Mouse (Mus musculus) cortical plate, adult 2 months (tissue): ENCODE data around the gene Myh10. TPM values are rescaled to one million over a fixed set of nuclear protein-coding genes. Genes with fewer than 3 reads are reported as not detected.

Source experiments
- H3K27ac ChIP-seq: fragments of 200-500 bp; 2 replicates; pipeline ENCODE4 v1.5.1; 2012; ENCODE audit warnings: low read length, control low read depth, inconsistent platforms; ENCODE audit not compliant: insufficient read depth
- H3K4me1 ChIP-seq: fragments of 200-500 bp; 2 replicates; pipeline ENCODE4 v1.6.1; 2011; ENCODE audit warnings: low read length; ENCODE audit not compliant: control insufficient read depth, insufficient read depth
- H3K4me3 ChIP-seq: fragments of 200-500 bp; 2 replicates; pipeline ENCODE4 v1.5.1; 2011; ENCODE audit warnings: mild to moderate bottlenecking, low read length, control low read depth; ENCODE audit not compliant: insufficient read depth
- CTCF ChIP-seq: fragments of 200-500 bp; IDR thresholded peaks from 2 replicates; pipeline ENCODE4 v1.5.1; 2011; ENCODE audit warnings: mild to moderate bottlenecking, control low read depth, low read length; ENCODE audit not compliant: insufficient read depth; ENCODE audit errors: extremely low read depth
- POLR2A ChIP-seq: fragments of 200-500 bp; IDR thresholded peaks from 2 replicates; pipeline ENCODE4 v1.6.1; 2011; ENCODE audit warnings: mild to moderate bottlenecking, low read length, control low read depth; ENCODE audit not compliant: insufficient read depth; ENCODE audit errors: extremely low read depth
- polyA plus RNA-seq: library from polyadenylated mRNA; depleted of rRNA; stranded (reverse); fragments of >200 nt; gene quantifications from 2 replicates; pipeline ENCODE4 v1.2.3, GENCODE M21; 2012

The Myh10 gene
- polyA plus RNA-seq, 1 experiment, result 140 TPM

GRCm38 (mm10) chr11:68744150-68744549 lies 52.8 kb downstream of the Myh10 start:
- TF ChIP-seq POLR2A, result no peak
- no peak for TF ChIP-seq CTCF
- Histone ChIP-seq H3K4me1 (peaks cover 16% of the 10 kb centered on the region), H3K4me3 (no peak overlapping the region), H3K27ac (no peak overlapping the region)

DNA sequence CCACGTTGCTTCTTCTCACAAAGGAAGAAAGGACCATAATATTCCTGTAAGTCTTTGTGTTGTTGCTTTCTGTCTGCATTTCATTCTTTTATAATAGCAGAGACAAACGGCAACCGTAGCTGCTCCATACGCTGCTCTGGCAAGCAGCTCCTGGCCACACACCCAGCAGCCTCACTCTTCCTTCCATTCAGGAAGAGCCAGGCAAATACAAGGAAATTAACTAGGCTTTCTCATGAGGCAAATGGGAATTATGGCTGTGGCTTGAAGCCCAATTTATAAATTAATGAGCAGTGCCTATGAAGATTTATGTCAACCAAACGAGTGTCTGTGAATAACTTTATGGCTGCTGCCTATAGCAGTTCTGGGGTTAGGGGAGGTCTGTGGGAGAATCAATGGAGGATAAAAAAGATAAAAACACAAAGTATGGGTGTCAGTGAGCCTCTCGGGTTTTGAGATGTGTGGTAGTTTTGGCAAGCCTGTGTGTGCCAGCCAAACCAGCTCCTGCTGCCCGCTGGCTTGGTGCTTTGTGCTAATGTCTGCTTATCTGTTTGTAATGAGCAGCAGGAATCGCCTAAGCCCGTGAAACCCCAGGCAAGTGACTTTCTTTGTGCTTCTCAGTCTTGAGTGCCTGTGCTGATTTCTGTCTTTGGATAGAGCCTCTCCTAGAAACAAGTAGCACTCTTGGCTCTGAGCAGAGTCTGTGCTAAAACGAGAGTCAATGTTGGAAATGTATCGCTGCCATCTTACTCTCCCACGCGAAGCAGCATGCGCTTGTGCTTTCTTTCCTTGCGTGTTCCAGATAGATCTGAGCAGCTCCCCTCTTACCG lies 54.2 kb downstream of the Myh10 start:
- no peak overlapping the region for H3K4me3 ChIP-seq
- H3K27ac ChIP-seq, result no peak overlapping the region
- no peak for TF ChIP-seq CTCF
- TF ChIP-seq POLR2A, result no peak; the same call in 1 of the 2 replicates
- H3K4me1 ChIP-seq, result peaks cover 14% of the 10 kb centered on the region

DNA sequence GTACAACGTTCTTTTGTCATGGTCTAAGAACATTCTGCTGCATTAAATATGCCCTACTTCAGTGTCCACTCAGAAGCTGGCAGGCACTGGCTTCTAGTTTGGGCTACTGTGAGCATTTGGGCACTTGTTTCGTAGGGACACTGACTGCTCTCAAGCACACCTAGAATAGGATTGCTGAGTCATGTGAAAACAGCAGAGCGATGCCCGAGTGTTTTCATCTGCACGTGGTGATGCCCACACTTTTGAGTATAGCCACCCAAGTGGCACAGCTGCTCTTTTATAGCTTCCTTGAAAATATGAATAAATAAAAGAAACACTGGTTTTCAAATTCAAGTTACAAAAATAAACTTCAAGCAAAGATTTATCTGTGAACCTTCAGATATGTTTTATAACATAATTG lies 56.8 kb downstream of the Myh10 start:
- Histone ChIP-seq H3K4me1 (peaks cover 14% of the 10 kb centered on the region), H3K27ac (no peak overlapping the region), H3K4me3 (no peak overlapping the region)
- TF ChIP-seq CTCF (no peak), POLR2A (no peak)

- TF ChIP-seq CTCF (no peak), POLR2A (no peak)
- Histone ChIP-seq H3K4me3 (no peak overlapping the region), H3K27ac (no peak overlapping the region), H3K4me1 (peaks cover 13% of the 10 kb centered on the region)
These were observed 58.8 kb downstream of the Myh10 start for GRCm38 (mm10) chr11:68750206-68750605.

DNA sequence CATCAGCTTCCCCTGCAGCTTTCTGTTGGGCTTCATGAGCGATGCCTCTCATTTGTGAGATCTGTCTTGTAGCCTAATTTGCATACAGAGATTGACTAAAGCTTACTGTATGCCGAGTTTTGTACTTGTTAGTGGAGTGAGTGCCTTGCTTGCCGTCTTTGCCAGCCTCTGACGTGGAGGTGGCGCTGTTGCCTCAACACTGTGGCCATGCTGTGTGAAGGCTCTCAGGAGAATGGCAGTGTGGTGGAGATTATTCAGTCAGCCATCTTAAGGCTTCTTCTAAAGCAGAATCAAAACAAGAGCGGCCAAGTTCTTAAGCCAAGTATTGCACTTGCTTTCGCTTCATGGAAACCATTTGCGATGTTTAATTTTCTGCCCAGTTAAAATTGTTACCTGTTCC lies 59.6 kb downstream of the Myh10 start:
- TF ChIP-seq CTCF, result peak; percentile 58
- TF ChIP-seq POLR2A, result no peak
- Histone ChIP-seq H3K4me3 (no peak overlapping the region), H3K27ac (no peak overlapping the region), H3K4me1 (peaks cover 12% of the 10 kb centered on the region)

DNA sequence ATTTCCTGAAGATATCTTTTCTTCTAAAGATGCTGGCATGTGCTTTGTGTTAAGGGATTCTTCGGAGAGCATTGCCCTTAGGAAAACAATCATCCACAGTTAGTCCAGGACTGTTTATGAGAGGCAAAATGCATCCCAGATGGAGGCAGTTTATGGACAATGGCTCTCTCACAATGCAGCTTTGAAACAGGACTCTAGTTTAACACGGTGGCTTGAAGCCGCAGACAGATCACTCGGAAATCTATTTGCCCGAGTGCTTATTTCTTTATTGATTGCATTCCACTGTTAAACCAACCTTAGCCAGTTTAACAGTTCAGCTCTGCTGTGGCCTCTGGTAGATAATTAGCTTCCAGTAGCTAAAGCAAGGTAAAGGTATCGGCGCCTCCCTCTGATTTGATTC lies 62.9 kb downstream of the Myh10 start:
- no peak overlapping the region for H3K4me3 ChIP-seq
- H3K4me1 ChIP-seq, result peaks cover 6% of the 10 kb centered on the region
- H3K27ac ChIP-seq, result no peak overlapping the region
- TF ChIP-seq POLR2A (no peak), CTCF (no peak)

GRCm38 (mm10) chr11:68756456-68757348 lies 65.3 kb downstream of the Myh10 start:
- TF ChIP-seq CTCF (no peak), POLR2A (no peak)
- Histone ChIP-seq H3K4me3 (no peak overlapping the region), H3K27ac (no peak overlapping the region), H3K4me1 (peaks cover 6% of the 10 kb centered on the region)

DNA sequence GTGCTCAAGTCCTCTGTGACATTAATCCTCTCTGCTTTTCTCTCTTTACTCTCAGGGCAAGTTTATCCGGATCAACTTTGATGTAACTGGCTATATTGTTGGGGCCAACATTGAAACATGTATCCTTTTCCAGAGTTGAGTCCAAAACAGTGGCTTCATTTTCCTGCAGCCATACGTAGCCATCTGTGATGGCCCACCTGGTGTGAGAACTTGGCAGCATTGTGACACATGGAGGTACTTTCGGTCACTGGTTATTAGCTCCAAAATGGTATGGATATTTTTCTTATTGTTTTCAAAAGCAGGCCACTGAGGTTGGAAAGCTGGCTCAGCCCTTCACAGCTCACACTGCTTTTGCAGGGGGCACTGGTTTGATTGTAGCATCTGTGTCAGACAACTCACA lies 68.3 kb downstream of the Myh10 start:
- H3K27ac ChIP-seq, result no peak overlapping the region
- TF ChIP-seq CTCF (no peak), POLR2A (no peak)

GRCm38 (mm10) chr11:68761155-68761554 lies 69.8 kb downstream of the Myh10 start:
- no peak overlapping the region for H3K4me3 ChIP-seq
- no peak overlapping the region for H3K27ac ChIP-seq
- peaks cover 4% of the 10 kb centered on the region for H3K4me1 ChIP-seq
- TF ChIP-seq POLR2A (no peak), CTCF (no peak)

More for the DNA sequence above, 68.3 kb downstream of the Myh10 start:
- H3K4me3 ChIP-seq, result no peak overlapping the region
- peaks cover 4% of the 10 kb centered on the region for H3K4me1 ChIP-seq

DNA sequence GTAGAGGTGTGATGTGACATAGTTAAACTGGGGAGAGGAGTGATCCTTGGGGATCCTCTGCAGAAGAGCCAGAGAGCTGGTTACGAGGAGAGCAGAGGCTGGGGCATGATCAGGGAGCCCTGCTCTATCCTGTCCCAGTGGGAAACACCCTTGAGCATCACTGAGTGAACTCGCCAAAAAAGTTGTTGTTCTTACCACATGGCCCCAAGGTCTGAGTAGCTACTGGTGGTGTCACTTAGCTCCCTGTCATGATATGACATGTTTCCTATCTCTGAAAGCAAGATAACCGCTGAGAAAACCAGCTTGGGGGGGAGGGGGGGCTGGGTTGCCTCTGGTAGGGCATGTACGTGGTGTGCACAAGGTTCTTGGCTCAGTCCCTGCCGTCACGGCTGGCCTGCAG lies 70.3 kb downstream of the Myh10 start:
- TF ChIP-seq CTCF, result no peak
- Histone ChIP-seq H3K4me1 (peaks cover 1% of the 10 kb centered on the region), H3K27ac (no peak overlapping the region), H3K4me3 (no peak overlapping the region)
